In genomic region chr9:45907078-45907428, GRCm38 (mm10) we compare ENCODE assay signal across 8 mouse cellular contexts. TPM values are rescaled to one million over a fixed set of nuclear protein-coding genes. Genes with fewer than 3 reads are reported as not detected.
A peak's percentile ranks its signal among the peaks of the same experiment; 100 is the strongest.
DNase-seq lines count a peak whose midpoint lies in the region; ATAC-seq and TF ChIP-seq lines count a peak whose summit lies in the region.

No protein-coding gene starts in this region.

- H3K27ac ChIP-seq in forebrain, embryonic 15.5 days (replicated peaks): peak overlapping the region; percentile 95
- peak overlapping the region; percentile 66; the same call in 1 of the 2 replicates for H3K27ac ChIP-seq in olfactory bulb, adult 2 months (ENCODE audit: insufficient read depth, low read depth, low read length)

- peaks cover 38% of the 10 kb centered on the region for H3K36me3 ChIP-seq in forebrain, embryonic 15.5 days

- peak; percentile 31 to 32 for DNase-seq in kidney, adult 8-10 months
- no peak for DNase-seq in kidney, adult 9 months
- peak; percentile 31 for DNase-seq in NIH3T3 (ENCODE audit: low read depth)
- peak; percentile 56 for DNase-seq in liver
- no peak for DNase-seq in right cerebral cortex, postnatal 14 days
- DNase-seq in spleen, postnatal 4 days (ENCODE audit: low spot score in 2 of 2): no peak

- ATAC-seq in forebrain, embryonic 15.5 days (replicated peaks): peak; percentile 41

- no peak for TF ChIP-seq CTCF in olfactory bulb, adult 2 months (IDR thresholded peaks at IDR 0.05; ENCODE audit: insufficient read depth, low read depth, low read length)

- under 1% methylated on average over 19 of the region's 19 CpGs for whole genome bisulfite sequencing in forebrain, embryonic 15.5 days
- under 1% methylated on average over 19 of the region's 19 CpGs for WGBS in olfactory bulb, adult 2 months

- H3K27me3 ChIP-seq in forebrain, embryonic 15.5 days: no peaks in the 10 kb centered on the region

- H3K4me1 ChIP-seq in forebrain, embryonic 15.5 days: peaks cover 25% of the 10 kb centered on the region
- peaks cover 9% of the 10 kb centered on the region for H3K4me1 ChIP-seq in olfactory bulb, adult 2 months (ENCODE audit: control insufficient read depth, insufficient read depth, low read length)

- peak overlapping the region; percentile 78 for H3K4me2 ChIP-seq in forebrain, embryonic 15.5 days (replicated peaks)

- TF ChIP-seq POLR2A in olfactory bulb, adult 2 months (IDR thresholded peaks at IDR 0.05; ENCODE audit: insufficient read depth, low read depth, low read length): no peak

- peak overlapping the region; percentile 94 for H3K9ac ChIP-seq in forebrain, embryonic 15.5 days (replicated peaks)

- H3K4me3 ChIP-seq in forebrain, embryonic 15.5 days: peak overlapping the region; percentile 85
- peak overlapping the region; percentile 90 for H3K4me3 ChIP-seq in olfactory bulb, adult 2 months (ENCODE audit: insufficient read depth, low read depth, low read length)

- no peaks in the 10 kb centered on the region for H3K9me3 ChIP-seq in forebrain, embryonic 15.5 days

RNA-seq across cellular contexts. Expression of gene Rnf214, which starts 0.3 kb away (rescaled TPM):
- 96.5 and 96.9 TPM in 2 replicates for polyA plus RNA-seq in forebrain, embryonic 15.5 days (2015; fragmentation: Nextera tagmentation; extraction: Ambion mirVana)
- not detected in 2 replicates for polyA plus RNA-seq in olfactory bulb, adult 2 months (2012; ENCODE audit: insufficient read depth, insufficient read length, low replicate concordance, missing spikeins)

RNA-seq across cellular contexts. Expression of gene Pcsk7, which starts 0.8 kb away (rescaled TPM):
- 25.6 and 26.7 TPM in 2 replicates for polyA plus RNA-seq in forebrain, embryonic 15.5 days (2015; fragmentation: Nextera tagmentation; extraction: Ambion mirVana)
- not detected in 2 replicates for polyA plus RNA-seq in olfactory bulb, adult 2 months (2012; ENCODE audit: insufficient read depth, insufficient read length, low replicate concordance, missing spikeins)

RNA-seq across cellular contexts. Expression of gene Tagln, which starts 28.8 kb away (rescaled TPM):
- 2.6 and 2.8 TPM in 2 replicates for polyA plus RNA-seq in forebrain, embryonic 15.5 days (2015; fragmentation: Nextera tagmentation; extraction: Ambion mirVana)
- polyA plus RNA-seq in olfactory bulb, adult 2 months (2012; ENCODE audit: insufficient read depth, insufficient read length, low replicate concordance, missing spikeins): not detected in 2 replicates

RNA-seq across cellular contexts. Expression of gene Sidt2, which starts 48.0 kb away (rescaled TPM):
- polyA plus RNA-seq in forebrain, embryonic 15.5 days (2015; fragmentation: Nextera tagmentation; extraction: Ambion mirVana): 37.2 and 37.6 TPM in 2 replicates
- polyA plus RNA-seq in olfactory bulb, adult 2 months (2012; ENCODE audit: insufficient read depth, insufficient read length, low replicate concordance, missing spikeins): 1,119 TPM in 1 of 2 replicates, not detected in the other

Comparison
In these comparisons a context has a peak if more than half of its experiments do, and no peak if none do; other contexts are left out.
1. DNase-seq: peak in kidney, adult 8-10 months (2 of 2), NIH3T3 (single experiment) and liver (single experiment); none in kidney, adult 9 months (single experiment), right cerebral cortex, postnatal 14 days (single experiment) and spleen, postnatal 4 days (0 of 2).